10 mouse cellular contexts compared by ENCODE assay signal in the genomic region with DNA sequence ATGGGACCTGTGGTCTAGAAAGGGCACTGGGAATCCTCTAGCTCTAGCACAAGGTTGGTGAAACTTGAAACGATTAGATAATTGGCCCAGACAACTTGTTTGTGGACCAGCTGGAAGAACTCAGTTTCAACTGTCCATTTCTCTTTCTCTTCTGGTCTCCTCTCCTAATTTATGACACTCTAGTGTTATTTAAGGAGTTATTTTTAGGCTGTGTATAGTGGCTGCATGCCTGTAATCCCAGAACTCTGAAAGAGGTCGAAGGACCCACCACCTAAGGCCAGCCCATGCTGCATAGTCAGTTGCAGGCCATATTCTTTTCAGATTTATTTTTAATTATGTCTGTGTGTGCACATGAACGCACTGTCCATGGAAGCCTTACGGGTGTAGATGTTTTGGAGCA. TPM values are rescaled to one million over a fixed set of nuclear protein-coding genes. Genes with fewer than 3 reads are reported as not detected.
DNase-seq lines count a peak whose midpoint lies in the region; ATAC-seq lines count a peak whose summit lies in the region.
"Had no signal": no experiment of that assay in that cellular context is flagged by ENCODE, and none has a peak within 500 bp of the region (broad histone marks: within the 10 kb centered on the region; RNA-seq: fewer than 3 reads in every experiment).

No protein-coding gene starts in this region.

- WGBS in kidney, embryonic 14.5 days, result 39% methylated on average over 4 of the region's 4 CpGs
- WGBS in heart, embryonic 14.5 days, result 70% methylated on average over 4 of the region's 4 CpGs
- 92% methylated on average over 4 of the region's 4 CpGs for WGBS in limb, embryonic 13.5 days
- 78% methylated on average over 4 of the region's 4 CpGs for WGBS in neural tube, embryonic 14.5 days

- H3K27ac ChIP-seq in kidney, embryonic 14.5 days (ENCODE audit: low read depth, low read length), result peak overlapping the region; percentile 97; the same call in 1 of the 2 replicates
- peak overlapping the region in 1 of 2 experiments; percentile 96; a peak in 2 of 4 replicates for H3K27ac ChIP-seq in heart, embryonic 14.5 days (replicated peaks in 1 of 2; ENCODE audit: control insufficient read depth in 1 of 2, insufficient read depth in 1 of 2, low read depth in 2 of 2, low read length in 2 of 2)
- H3K27ac ChIP-seq in limb, embryonic 13.5 days, result no peak overlapping the region
- H3K27ac ChIP-seq in neural tube, embryonic 14.5 days (ENCODE audit: low read depth, low read length), result no peak overlapping the region

- H3K9ac ChIP-seq in kidney, embryonic 14.5 days (ENCODE audit: low read depth, low read length), result no peak overlapping the region
- H3K9ac ChIP-seq in heart, embryonic 14.5 days (ENCODE audit: low read length), result peak overlapping the region; percentile 98; the same call in 1 of the 2 replicates
- H3K9ac ChIP-seq in limb, embryonic 13.5 days, result no peak overlapping the region
- no peak overlapping the region for H3K9ac ChIP-seq in neural tube, embryonic 14.5 days (replicated peaks; ENCODE audit: low read depth, low read length)

- peaks cover 11% of the 10 kb centered on the region; the same call in 1 of the 2 replicates for H3K4me1 ChIP-seq in kidney, embryonic 14.5 days (ENCODE audit: control insufficient read depth, insufficient read depth, low read length)
- H3K4me1 ChIP-seq in heart, embryonic 14.5 days (ENCODE audit: control insufficient read depth in 2 of 2, insufficient read depth in 2 of 2, low read length in 2 of 2), result peaks cover 3 to 23% of the 10 kb centered on the region in 2 experiments; a peak in 3 of 4 replicates
- peaks cover 18% of the 10 kb centered on the region for H3K4me1 ChIP-seq in limb, embryonic 13.5 days
- H3K4me1 ChIP-seq in neural tube, embryonic 14.5 days (ENCODE audit: control insufficient read depth, insufficient read depth, low read length), result peaks cover 15% of the 10 kb centered on the region

- peaks cover 5% of the 10 kb centered on the region for H3K36me3 ChIP-seq in kidney, embryonic 14.5 days (ENCODE audit: control insufficient read depth, insufficient read depth, low read length)
- H3K36me3 ChIP-seq in heart, embryonic 14.5 days (ENCODE audit: control insufficient read depth, insufficient read depth, low read length), result peaks cover 8% of the 10 kb centered on the region
- peaks cover 14% of the 10 kb centered on the region for H3K36me3 ChIP-seq in limb, embryonic 13.5 days
- peaks cover 4% of the 10 kb centered on the region; the same call in 1 of the 2 replicates for H3K36me3 ChIP-seq in neural tube, embryonic 14.5 days (ENCODE audit: control insufficient read depth, insufficient read depth, low read length)

- no peak for ATAC-seq in kidney, embryonic 14.5 days (ENCODE audit: low FRiP score, low TSS enrichment)
- ATAC-seq in heart, embryonic 14.5 days (ENCODE audit: insufficient number of reproducible peaks, insufficient read depth, low FRiP score, low read depth), result no peak
- ATAC-seq in limb, embryonic 13.5 days (ENCODE audit: low FRiP score, low read depth), result no peak
- no peak for ATAC-seq in neural tube, embryonic 14.5 days (ENCODE audit: low read depth)

- peak overlapping the region; percentile 61; the same call in 1 of the 2 replicates for H3K4me3 ChIP-seq in kidney, embryonic 14.5 days (ENCODE audit: low read length)
- H3K4me3 ChIP-seq in heart, embryonic 14.5 days (ENCODE audit: control insufficient read depth in 1 of 2, insufficient read depth in 1 of 2, low read depth in 1 of 2, low read length in 2 of 2), result peak overlapping the region in 1 of 2 experiments; percentile 87; a peak in 2 of 4 replicates
- H3K4me3 ChIP-seq in limb, embryonic 13.5 days, result peak overlapping the region; percentile 95
- peak overlapping the region; percentile 89 for H3K4me3 ChIP-seq in neural tube, embryonic 14.5 days (ENCODE audit: low read depth, low read length)

- H3K4me2 ChIP-seq in kidney, embryonic 14.5 days (replicated peaks; ENCODE audit: low read depth, low read length), result peak overlapping the region; percentile 86
- peak overlapping the region; percentile 92 for H3K4me2 ChIP-seq in heart, embryonic 14.5 days (ENCODE audit: low read length)
- peak overlapping the region; percentile 87 for H3K4me2 ChIP-seq in limb, embryonic 13.5 days (replicated peaks)
- peak overlapping the region; percentile 60 for H3K4me2 ChIP-seq in neural tube, embryonic 14.5 days (ENCODE audit: low read depth, low read length)

- H3K9me3 ChIP-seq in kidney, embryonic 14.5 days (ENCODE audit: control insufficient read depth, low read length), result no peaks in the 10 kb centered on the region
- H3K9me3 ChIP-seq in heart, embryonic 14.5 days (ENCODE audit: control insufficient read depth, low read length), result no peaks in the 10 kb centered on the region
- H3K9me3 ChIP-seq in limb, embryonic 13.5 days, result no peaks in the 10 kb centered on the region
- no peaks in the 10 kb centered on the region for H3K9me3 ChIP-seq in neural tube, embryonic 14.5 days (ENCODE audit: control insufficient read depth, low read length)

- no peak for DNase-seq in kidney, adult 11 months
- no peak for DNase-seq in spleen, adult 12 weeks (ENCODE audit: low spot score)
- no peak for DNase-seq in layer of hippocampus, postnatal 25 days (ENCODE audit: extremely low spot score in 1 of 2, low spot score in 1 of 2)
- no peak for DNase-seq in ovary, adult 18-20 months (ENCODE audit: low spot score)
- DNase-seq: cerebellum, adult 2 months had no signal

- no peaks in the 10 kb centered on the region for H3K27me3 ChIP-seq in kidney, embryonic 14.5 days (ENCODE audit: control insufficient read depth, insufficient read depth, low read length)
- no peaks in the 10 kb centered on the region for H3K27me3 ChIP-seq in heart, embryonic 14.5 days (ENCODE audit: control insufficient read depth, insufficient read depth, low read length)
- H3K27me3 ChIP-seq in limb, embryonic 13.5 days, result no peaks in the 10 kb centered on the region
- no peaks in the 10 kb centered on the region for H3K27me3 ChIP-seq in neural tube, embryonic 14.5 days (ENCODE audit: control insufficient read depth, insufficient read depth, low read length)

RNA-seq across cellular contexts. Expression of a gene that starts 0.9 kb away (rescaled TPM):
- polyA plus RNA-seq in kidney, embryonic 14.5 days (2014; fragmentation: Nextera tagmentation; extraction: Ambion mirVana), result 27.5 and 30.8 TPM in 2 replicates
- polyA plus RNA-seq in heart, embryonic 14.5 days (2014; fragmentation: Nextera tagmentation; extraction: Ambion mirVana), result 18.1 and 21.9 TPM in 2 replicates
- 21.5 and 23.7 TPM in 2 replicates for polyA plus RNA-seq in limb, embryonic 13.5 days (2015; fragmentation: Nextera tagmentation; extraction: Ambion mirVana)
- 27.8 and 31.2 TPM in 2 replicates for polyA plus RNA-seq in neural tube, embryonic 14.5 days (2014; fragmentation: Nextera tagmentation; extraction: Ambion mirVana)
- 10 to 100 TPM; 44.4 to 54.1 TPM for total RNA-seq in layer of hippocampus, postnatal 25 days (2021)

RNA-seq across cellular contexts. Expression of a gene that starts 32.8 kb away (rescaled TPM):
- not detected in 2 replicates for polyA plus RNA-seq in kidney, embryonic 14.5 days (2014; fragmentation: Nextera tagmentation; extraction: Ambion mirVana)
- not detected in 2 replicates for polyA plus RNA-seq in heart, embryonic 14.5 days (2014; fragmentation: Nextera tagmentation; extraction: Ambion mirVana)
- polyA plus RNA-seq in limb, embryonic 13.5 days (2015; fragmentation: Nextera tagmentation; extraction: Ambion mirVana), result not detected in 2 replicates
- polyA plus RNA-seq in neural tube, embryonic 14.5 days (2014; fragmentation: Nextera tagmentation; extraction: Ambion mirVana), result not detected in 2 replicates
- total RNA-seq in layer of hippocampus, postnatal 25 days (2021), result not detected
- total RNA-seq: left cerebral cortex, postnatal 36 days had no signal
- polyA plus RNA-seq: cerebellum, adult 2 months had no signal

RNA-seq across cellular contexts. Expression of a gene that starts 53.3 kb away (rescaled TPM):
- polyA plus RNA-seq in kidney, embryonic 14.5 days (2014; fragmentation: Nextera tagmentation; extraction: Ambion mirVana), result 45.4 and 52.3 TPM in 2 replicates
- 25.2 and 26.0 TPM in 2 replicates for polyA plus RNA-seq in heart, embryonic 14.5 days (2014; fragmentation: Nextera tagmentation; extraction: Ambion mirVana)
- polyA plus RNA-seq in limb, embryonic 13.5 days (2015; fragmentation: Nextera tagmentation; extraction: Ambion mirVana), result 51.7 and 52.1 TPM in 2 replicates
- 31.9 and 33.9 TPM in 2 replicates for polyA plus RNA-seq in neural tube, embryonic 14.5 days (2014; fragmentation: Nextera tagmentation; extraction: Ambion mirVana)
- 10 to 100 TPM; 16.8 to 17.7 TPM for total RNA-seq in layer of hippocampus, postnatal 25 days (2021)
